Mouse (Mus musculus) stomach, adult 2 months (tissue): ENCODE data around the gene March11. TPM values are rescaled to one million over a fixed set of nuclear protein-coding genes. Genes with fewer than 3 reads are reported as not detected.

ENCODE experiments used
- polyA plus RNA-seq: library from polyadenylated mRNA; depleted of rRNA; stranded (reverse); fragments of >200 nt; gene quantifications from 2 replicates; pipeline ENCODE4 v1.2.3, GENCODE M21; 2012; rRNA removed

March11 gene
- polyA plus RNA-seq: 0.04 TPM in 1 of 2 replicates, not detected in the other

DNA sequence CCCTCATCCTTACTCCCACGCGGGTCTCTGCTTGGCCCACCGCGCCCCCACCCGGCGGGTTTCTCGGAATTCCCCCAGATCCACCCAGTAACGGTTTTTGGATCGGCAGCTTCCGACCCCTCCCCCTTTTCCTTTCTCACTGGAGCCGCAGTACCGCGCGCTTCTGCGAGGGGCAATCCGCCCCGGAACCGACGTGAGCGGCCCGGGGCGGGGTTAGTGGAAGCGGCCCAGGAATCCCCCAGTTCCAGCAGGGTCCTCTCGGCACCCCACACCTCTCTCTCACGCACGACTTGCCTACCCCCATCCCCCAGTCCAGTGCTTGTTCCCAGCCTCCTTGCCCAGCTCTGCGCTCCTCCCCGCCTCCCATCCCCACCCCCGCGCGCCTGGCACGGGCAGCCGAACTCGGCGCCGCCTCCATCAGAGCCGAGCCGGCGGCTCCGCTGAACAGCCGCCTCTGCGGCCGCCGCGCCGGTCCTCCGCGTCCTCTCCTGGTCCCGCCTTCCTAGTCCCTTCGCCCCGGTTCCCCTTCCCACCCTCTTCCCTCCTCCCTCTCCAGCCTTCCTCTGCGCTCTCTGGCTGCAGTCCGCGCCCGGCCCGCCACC lies at the start of gene March11:
March11 (plus strand) TSS at position 420 of the 602 bp plus-strand sequence.

